Mouse (Mus musculus): ENCODE measurements around the gene Fam162b. TPM values are rescaled to one million over a fixed set of nuclear protein-coding genes. Genes with fewer than 3 reads are reported as not detected.

Gene Fam162b
- polyA plus RNA-seq, 2 experiments: not detected

DNA sequence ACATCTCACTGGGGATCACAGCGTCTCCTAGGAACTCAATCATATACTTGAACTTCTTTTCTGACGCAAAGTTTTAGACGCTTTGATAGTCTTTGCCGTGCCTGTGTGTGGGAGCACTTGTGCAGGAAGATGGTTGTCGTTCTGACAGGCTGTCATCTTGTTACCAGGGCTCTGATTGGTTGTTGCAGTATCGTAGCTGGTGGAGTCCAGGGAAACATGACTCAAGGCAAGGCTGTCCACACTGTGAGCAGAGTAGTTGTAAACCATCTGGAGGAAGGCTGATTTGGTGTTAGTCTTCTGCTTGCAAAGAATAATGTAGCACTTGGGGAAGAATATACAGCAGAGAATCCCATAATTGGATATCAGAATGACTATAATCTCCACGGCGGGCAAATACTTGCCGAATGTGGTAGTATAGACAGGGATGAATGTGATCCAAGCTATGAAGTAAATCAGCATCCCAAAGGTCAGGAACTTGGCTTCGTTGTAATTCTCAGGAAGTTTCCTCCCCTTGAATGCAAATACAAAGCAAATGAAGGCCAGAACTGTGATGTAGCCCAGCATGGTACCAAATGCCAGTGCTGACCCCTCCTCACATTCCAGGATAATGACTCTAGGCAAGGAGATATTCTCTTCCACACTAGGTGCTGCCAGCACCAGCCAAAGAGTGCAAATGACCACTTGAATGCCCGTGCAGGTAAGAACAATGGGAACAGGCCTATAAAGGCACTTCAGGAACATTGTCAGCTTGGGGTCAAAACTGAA is 24.7 kb upstream of the Fam162b start:
- H3K9ac ChIP-seq (replicated peaks): no peak overlapping the region
- WGBS (ENCODE audit: insufficient replicate concordance): 62% methylated on average over 11 of the region's 11 CpGs
- ATAC-seq (ENCODE audit: insufficient read depth) (no peak), DNase-seq (ENCODE audit: low read depth in 3 of 3, low spot score in 3 of 3) (no peak)
- no peaks in the 10 kb centered on the region for H3K36me3 ChIP-seq (replicated peaks; ENCODE audit: control insufficient read depth, insufficient read depth, low read depth)
- H3K27ac ChIP-seq: no peak overlapping the region
- H3K9me3 ChIP-seq (ENCODE audit: control insufficient read depth, low read length): no peaks in the 10 kb centered on the region
- TF ChIP-seq CTCF (IDR thresholded peaks at IDR 0.05; ENCODE audit: low read depth): no peak
- no peak for TF ChIP-seq EP300 (IDR thresholded peaks at IDR 0.05; ENCODE audit: low read depth)
- no peak overlapping the region for H3K4me3 ChIP-seq (ENCODE audit: insufficient read depth in 1 of 2, low read depth in 2 of 2, low read length in 2 of 2)
- H3K4me2 ChIP-seq (ENCODE audit: low read depth): no peak overlapping the region
- H3K4me1 ChIP-seq (replicated peaks; ENCODE audit: control insufficient read depth in 2 of 2, insufficient read depth in 2 of 2, low read length in 1 of 2): no peaks in the 10 kb centered on the region
- H3K27me3 ChIP-seq (ENCODE audit: control insufficient read depth, insufficient read depth, low read length): no peaks in the 10 kb centered on the region

DNA sequence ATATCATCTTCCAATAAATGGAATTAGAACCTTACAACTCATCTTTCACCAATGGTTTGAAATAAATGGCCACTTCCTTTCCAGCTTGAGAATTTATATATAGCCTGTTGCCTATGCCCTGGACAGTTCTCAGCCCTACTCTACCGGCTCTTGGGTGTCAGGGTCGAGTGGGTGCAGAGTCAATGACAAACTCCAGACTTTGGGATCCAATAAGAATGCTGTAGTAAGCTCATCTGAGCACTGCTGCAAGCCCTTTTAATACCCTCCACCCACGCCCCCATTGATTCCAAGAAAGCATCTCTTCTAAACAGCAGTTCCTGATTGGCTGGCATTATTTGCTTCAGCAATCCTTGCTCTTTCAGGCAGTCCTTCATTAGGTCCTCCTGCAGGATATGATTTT is 23.1 kb upstream of the Fam162b start:
- no peak for ATAC-seq (ENCODE audit: insufficient read depth)

DNA sequence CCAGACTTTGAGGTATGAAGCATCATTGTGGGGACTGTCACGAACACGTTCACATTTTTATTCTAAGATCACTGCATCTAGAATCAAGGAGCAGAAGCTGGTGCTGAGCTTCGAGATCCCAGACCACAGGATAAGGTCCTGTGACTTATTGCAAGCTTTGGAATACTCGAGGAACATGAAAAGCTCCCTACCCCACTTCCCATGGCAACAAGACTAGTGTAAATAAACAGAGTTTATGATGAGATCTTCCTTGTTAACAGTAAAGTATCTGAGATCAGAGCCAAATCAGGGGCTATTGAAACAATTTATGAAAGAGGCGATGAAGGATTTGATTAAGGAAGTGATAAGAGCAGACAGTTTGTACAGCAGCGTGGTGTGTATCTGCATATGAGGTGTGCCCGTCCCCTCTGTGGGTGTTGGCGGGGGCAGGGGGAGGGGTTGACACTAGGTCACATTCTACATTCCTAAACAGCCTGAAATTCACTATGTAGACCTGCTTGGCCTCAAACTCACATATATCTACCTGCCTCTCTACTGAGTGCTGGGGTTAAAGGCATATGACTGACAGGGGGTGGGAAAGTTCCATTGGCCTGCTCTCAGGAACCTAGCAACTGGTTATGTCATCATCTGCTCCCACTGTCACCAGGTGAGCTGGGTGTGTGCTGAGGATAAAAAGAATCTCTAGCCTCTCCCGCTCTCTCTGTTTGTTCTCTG is 21.8 kb upstream of the Fam162b start:
- no peak overlapping the region for H3K27ac ChIP-seq
- 47% methylated on average over 9 of the region's 9 CpGs for WGBS (ENCODE audit: insufficient replicate concordance)
- no peaks in the 10 kb centered on the region for H3K4me1 ChIP-seq (replicated peaks; ENCODE audit: control insufficient read depth in 2 of 2, insufficient read depth in 2 of 2, low read length in 1 of 2)
- no peak overlapping the region for H3K9ac ChIP-seq (replicated peaks)
- no peaks in the 10 kb centered on the region for H3K36me3 ChIP-seq (replicated peaks; ENCODE audit: control insufficient read depth, insufficient read depth, low read depth)
- H3K9me3 ChIP-seq (ENCODE audit: control insufficient read depth, low read length): no peaks in the 10 kb centered on the region
- no peak for DNase-seq (ENCODE audit: low read depth in 3 of 3, low spot score in 3 of 3)
- no peak overlapping the region for H3K4me3 ChIP-seq (ENCODE audit: insufficient read depth in 1 of 2, low read depth in 2 of 2, low read length in 2 of 2)
- H3K27me3 ChIP-seq (ENCODE audit: control insufficient read depth, insufficient read depth, low read length): no peaks in the 10 kb centered on the region
- H3K4me2 ChIP-seq (ENCODE audit: low read depth): no peak overlapping the region
- no peak for ATAC-seq (ENCODE audit: insufficient read depth)
- TF ChIP-seq CTCF (IDR thresholded peaks at IDR 0.05; ENCODE audit: low read depth) (no peak), EP300 (IDR thresholded peaks at IDR 0.05; ENCODE audit: low read depth) (no peak)

More for the DNA sequence above, 23.1 kb upstream of the Fam162b start:
- Histone ChIP-seq H3K9me3 (ENCODE audit: control insufficient read depth, low read length) (no peaks in the 10 kb centered on the region), H3K4me1 (replicated peaks; ENCODE audit: control insufficient read depth in 2 of 2, insufficient read depth in 2 of 2, low read length in 1 of 2) (no peaks in the 10 kb centered on the region), H3K4me2 (ENCODE audit: low read depth) (no peak overlapping the region), H3K4me3 (ENCODE audit: insufficient read depth in 1 of 2, low read depth in 2 of 2, low read length in 2 of 2) (no peak overlapping the region), H3K36me3 (replicated peaks; ENCODE audit: control insufficient read depth, insufficient read depth, low read depth) (no peaks in the 10 kb centered on the region), H3K27ac (no peak overlapping the region), H3K27me3 (ENCODE audit: control insufficient read depth, insufficient read depth, low read length) (no peaks in the 10 kb centered on the region), H3K9ac (replicated peaks) (no peak overlapping the region)
- TF ChIP-seq EP300 (IDR thresholded peaks at IDR 0.05; ENCODE audit: low read depth) (no peak), CTCF (IDR thresholded peaks at IDR 0.05; ENCODE audit: low read depth) (no peak)
- no peak for DNase-seq (ENCODE audit: low read depth in 3 of 3, low spot score in 3 of 3)
- WGBS (ENCODE audit: insufficient replicate concordance): 54% methylated on average over 3 of the region's 3 CpGs

DNA sequence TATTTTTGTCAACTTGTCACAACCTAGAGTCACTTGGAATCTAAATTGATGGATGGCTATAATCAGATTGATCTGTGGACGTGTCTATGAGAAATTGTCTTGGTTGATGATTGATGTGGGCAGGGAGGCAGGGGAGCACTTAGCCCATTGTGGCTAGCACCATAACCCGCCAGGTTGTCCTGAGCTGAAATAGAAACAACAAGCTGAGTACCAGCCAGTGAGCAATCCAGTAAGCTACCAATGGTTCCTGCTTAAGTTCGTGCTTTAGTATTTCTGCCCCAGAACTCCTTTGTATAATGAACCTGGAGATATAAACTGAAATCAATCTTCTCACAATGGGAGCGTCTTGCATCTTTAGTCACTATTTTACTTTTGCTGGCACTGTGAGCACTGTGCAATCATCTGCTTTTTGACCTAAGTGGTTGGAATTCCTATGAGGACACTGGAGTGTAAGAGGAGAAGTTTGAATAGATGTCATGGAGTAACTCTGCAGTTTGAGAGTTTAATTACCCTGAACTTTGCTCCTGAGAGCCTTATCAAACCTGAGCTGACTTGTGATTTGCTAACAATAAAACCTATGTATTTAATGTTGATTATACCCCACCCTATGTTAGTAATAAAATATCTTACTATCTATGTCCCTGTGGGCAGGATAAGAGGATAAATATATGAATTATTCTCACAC is 19.6 kb upstream of the Fam162b start:
- Histone ChIP-seq H3K4me1 (replicated peaks; ENCODE audit: control insufficient read depth in 2 of 2, insufficient read depth in 2 of 2, low read length in 1 of 2) (no peaks in the 10 kb centered on the region), H3K27ac (no peak overlapping the region), H3K9me3 (ENCODE audit: control insufficient read depth, low read length) (no peaks in the 10 kb centered on the region), H3K4me3 (ENCODE audit: insufficient read depth in 1 of 2, low read depth in 2 of 2, low read length in 2 of 2) (no peak overlapping the region), H3K9ac (replicated peaks) (no peak overlapping the region), H3K36me3 (replicated peaks; ENCODE audit: control insufficient read depth, insufficient read depth, low read depth) (no peaks in the 10 kb centered on the region), H3K27me3 (ENCODE audit: control insufficient read depth, insufficient read depth, low read length) (no peaks in the 10 kb centered on the region), H3K4me2 (ENCODE audit: low read depth) (no peak overlapping the region)
- TF ChIP-seq CTCF (IDR thresholded peaks at IDR 0.05; ENCODE audit: low read depth) (no peak), EP300 (IDR thresholded peaks at IDR 0.05; ENCODE audit: low read depth) (no peak)
- DNase-seq (ENCODE audit: low read depth in 3 of 3, low spot score in 3 of 3) (no peak), ATAC-seq (ENCODE audit: insufficient read depth) (no peak)
- WGBS (ENCODE audit: insufficient replicate concordance): 40% methylated on average over 4 of the region's 4 CpGs
